Mouse (Mus musculus) erythroblast, adult 5-6 weeks (primary cell): Measurements from ENCODE around the gene Cs. TPM values are rescaled to one million over a fixed set of nuclear protein-coding genes. Genes with fewer than 3 reads are reported as not detected.
"Not testable (repeated sequence)": the region's sequence is repeated elsewhere in the genome, so short reads cannot be mapped to it uniquely, and the experiment has no call there.

ENCODE experiments used
- ATAC-seq: replicated peaks from 2 replicates; pipeline ENCODE4 v1.8.0; 2016; ENCODE audit warnings: moderate number of reproducible peaks, mild to moderate bottlenecking, moderate TSS enrichment, inconsistent platforms; ENCODE audit not compliant: poor library complexity, low FRiP score, severe bottlenecking
- total RNA-seq, 2 experiments: library from RNA; stranded (forward) in 1 of 2; stranded (reverse) in 1 of 2; fragments of 150-400 nt in 1 of 2; fragments of 200-764, 138-1000 nt in 1 of 2; gene quantifications; 2 replicates each; pipeline versions ENCODE4 v1.2.3 to v1.2.4; 2015 to 2017; ENCODE audit warnings: low replicate concordance in 2 of 2

Gene Cs
- total RNA-seq (2015; ENCODE audit: low replicate concordance) (60.5 and 67.5 TPM in 2 replicates), total RNA-seq (2017; ENCODE audit: low replicate concordance) (26.2 and 30.6 TPM in 2 replicates)

DNA sequence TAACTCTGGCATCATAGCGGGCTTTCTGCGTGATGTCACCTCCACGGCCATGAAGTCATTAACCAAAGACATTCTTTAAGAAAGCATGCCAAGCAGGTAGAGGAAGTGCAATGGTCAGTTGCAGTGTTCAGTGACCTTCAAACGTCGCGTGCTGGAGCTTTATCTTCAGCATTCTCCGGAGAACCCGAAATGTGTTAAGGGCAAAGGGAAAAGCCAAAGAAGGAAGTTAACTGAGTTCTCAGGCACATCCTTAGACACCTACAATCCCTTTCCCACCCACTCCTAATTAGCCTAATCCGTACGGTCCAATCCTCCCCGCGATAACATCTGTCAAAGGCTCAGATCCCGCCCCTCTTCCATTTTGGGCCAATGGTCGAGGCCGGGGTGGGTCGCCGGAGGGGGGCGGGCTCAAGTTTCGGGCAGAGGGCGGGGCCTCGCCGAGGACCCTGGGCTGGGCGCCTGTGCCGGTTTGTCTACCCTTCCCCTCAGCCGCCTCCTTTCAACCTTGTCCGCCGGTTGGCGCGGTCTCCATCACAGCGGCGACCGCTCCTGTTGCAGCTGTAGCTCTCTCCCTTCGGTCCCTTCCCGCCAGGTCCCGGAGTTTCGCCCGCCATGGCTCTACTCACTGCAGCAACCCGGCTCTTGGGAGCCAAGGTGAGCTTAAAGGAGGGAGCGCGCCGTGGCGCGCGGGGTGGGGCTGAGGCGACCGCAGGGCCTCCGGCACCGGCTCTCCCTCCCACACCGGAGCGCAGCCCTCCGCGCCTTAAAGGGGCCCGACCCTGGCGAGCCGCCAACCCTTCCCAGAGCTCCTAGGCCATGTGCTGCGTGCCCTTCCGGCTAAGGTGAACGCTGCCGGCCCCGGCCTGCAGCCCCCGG lies at the start of gene Cs:
Cs (plus strand) TSS at position 429 of the 876 bp plus-strand sequence.
- peak; percentile 77 for ATAC-seq

DNA sequence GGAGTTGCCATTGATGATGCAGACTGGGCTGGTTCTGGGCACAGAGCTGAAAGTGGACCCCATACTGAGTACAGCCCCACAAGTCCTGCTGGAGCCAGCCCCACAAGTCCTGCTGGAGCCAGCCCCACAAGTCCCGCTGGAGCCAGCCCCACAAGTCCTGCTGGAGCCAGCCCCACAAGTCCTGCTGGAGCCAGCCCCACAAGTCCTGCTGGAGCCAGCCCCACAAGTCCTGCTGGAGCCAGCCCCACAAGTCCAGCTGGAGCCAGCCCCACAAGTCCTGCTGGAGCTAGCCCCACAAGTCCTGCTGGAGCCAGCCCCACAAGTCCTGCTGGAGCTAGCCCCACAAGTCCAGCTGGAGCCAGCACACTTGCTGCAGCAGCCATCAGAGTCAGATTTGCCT lies 46.9 kb upstream of the Cs start:
- ATAC-seq: not testable (repeated sequence)

DNA sequence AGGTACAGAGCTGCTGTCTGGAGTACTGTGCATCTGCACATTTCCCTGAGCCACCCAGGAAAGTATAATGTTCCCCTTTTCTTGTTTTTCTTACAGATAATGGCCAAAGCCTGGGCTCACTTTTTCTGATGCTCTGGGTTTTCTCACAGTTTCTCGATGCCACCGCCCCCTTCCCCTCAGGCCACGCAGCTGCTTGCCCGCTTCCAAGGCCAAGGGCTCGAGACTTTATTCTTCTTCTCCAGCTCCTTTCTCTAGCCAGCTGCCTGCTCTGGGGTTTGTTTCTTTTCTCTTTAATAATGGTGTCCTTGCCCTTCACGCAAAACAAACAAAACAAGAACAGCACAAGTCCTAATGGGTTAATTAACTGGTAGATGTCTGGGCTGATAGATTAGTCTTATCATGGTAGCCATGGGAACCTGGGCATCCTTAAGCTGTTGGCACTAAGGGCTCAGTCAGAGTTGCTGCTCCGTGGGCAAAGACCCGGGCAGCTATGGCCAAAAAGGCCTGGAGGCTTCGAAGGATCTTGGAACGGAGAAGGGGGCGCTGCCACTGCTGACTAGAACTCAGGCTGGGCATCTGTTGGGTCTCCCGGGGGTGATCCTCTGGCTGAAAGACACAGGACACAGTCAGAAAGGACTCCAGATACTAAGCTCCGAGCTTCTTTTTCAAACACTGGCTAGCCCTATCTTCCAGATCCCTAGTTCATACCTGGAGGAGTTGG lies 41.0 kb upstream of the Cs start:
- ATAC-seq: no peak

DNA sequence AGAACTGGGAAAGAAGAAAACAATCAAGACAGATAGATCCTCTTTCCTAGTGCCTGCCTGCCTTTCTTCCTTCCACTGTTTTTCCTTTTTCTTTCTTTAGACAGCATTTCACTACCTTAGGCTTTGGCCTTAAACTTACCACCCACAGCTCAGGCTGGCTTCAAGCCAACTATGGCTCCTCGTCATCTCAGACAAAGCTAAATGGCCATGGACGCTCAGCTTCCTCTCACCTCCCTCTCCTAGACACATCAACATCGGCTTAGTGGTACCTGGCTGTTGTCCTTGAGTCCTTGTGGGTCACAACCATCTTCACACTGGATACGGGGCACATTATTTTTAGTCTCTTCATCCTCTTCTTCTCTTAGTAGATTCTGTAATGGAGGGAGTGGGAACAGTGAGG lies 40.3 kb upstream of the Cs start:
- ATAC-seq: no peak

DNA sequence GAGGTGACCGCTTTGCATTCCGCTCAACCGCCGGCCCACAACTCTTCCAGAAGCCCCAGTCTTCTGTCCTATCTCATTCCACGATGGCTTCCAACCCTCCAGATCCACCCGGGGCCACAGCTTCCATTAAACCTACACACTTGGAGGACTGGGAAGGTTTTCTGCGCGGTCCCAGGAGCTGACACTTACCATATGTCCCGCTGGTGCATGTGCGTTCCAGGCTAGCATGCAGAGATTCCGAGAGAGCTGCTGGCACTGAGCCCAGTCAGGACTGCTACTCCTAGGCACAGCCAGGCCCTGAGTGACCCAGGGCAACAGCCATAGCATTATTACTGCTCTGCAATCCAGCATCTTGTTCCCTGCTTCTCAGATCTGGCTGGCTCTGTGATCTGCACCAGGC lies 39.9 kb upstream of the Cs start:
- ATAC-seq: 0 out of 2 replicates have a peak, but pooled peaks have one; percentile 19

DNA sequence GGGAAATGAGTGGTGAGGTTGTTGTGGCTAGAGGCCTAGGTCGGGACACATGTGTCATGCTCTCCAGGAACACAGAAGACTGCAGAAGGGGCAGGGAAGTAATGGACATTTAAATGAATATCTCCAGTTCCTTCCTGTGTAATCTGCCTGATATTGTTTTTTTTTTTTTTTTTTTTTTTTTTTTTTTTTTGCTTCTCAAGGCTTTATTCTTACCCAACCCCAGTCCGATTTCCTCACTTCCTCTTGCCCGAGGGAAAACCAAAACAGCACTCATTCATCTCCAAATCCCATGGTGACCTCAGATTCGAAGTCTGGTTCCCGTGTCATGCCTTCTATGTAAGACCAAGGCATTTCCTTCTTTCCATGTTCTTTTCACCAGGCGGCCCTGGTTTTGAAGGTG lies 39.3 kb upstream of the Cs start:
- no peak for ATAC-seq

DNA sequence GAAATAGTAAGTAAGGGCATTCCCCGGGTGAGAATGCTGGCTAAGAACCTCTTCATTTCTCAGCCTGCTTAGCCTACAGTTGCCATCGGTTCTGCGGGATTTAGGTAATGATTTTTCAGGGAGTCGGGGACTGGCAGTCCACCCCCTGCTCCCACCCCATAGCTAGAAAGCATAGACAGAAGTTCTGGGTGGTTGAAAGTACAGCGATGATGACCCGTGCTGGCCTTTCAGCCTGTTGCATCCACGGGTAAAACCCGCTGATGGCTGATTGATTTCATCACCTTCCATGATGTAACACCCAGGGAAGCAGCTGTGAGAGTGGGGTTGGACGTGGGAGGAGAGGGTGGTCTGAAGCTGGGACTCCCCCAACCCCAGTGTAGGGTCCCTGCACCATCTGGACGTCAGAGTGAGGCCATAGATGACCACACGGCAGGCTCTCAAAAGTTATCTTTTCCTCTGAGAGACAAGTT lies 38.8 kb upstream of the Cs start, which contains the start of gene Il23a:
Il23a (minus strand) TSS at position 51 of the 470 bp plus-strand sequence.
- ATAC-seq: no peak

DNA sequence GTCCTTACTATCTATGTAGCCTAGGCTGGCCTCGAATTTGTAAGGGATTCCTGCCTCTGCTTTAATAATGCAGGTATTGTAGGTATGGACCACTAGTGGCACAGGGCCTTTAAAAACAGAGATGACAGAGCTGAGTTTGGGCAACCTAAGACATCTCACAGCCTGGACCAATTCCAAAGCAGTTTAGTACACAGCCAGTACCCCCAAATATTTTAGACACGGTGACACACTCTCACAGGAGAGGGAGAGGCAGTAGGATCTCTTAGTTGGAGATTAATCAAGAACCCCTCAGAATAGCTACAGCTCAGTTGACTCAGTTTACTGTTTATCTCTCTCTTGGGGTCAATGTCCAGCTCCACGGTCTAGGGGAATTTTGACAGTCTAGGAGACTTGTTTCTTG lies 35.2 kb upstream of the Cs start:
- ATAC-seq: peak; percentile 16; the same call in 1 of the 2 replicates

DNA sequence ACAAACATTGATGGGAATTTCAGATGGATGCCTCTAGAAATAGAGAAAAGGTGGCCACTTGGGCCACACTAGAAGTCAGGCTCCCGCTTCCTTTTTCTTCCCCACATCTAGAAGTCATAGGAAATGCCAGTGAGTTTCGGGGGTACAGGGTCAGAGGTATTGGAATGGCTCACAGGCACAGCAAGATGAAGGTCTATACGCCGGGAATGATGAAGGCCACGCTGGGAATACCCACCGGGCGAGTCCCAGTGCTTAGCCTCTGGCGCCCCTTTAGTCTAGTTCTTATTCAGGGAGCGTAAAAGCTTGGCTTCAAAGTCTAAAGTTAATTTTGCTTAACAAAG lies 34.8 kb upstream of the Cs start:
- peak; percentile 56 for ATAC-seq

DNA sequence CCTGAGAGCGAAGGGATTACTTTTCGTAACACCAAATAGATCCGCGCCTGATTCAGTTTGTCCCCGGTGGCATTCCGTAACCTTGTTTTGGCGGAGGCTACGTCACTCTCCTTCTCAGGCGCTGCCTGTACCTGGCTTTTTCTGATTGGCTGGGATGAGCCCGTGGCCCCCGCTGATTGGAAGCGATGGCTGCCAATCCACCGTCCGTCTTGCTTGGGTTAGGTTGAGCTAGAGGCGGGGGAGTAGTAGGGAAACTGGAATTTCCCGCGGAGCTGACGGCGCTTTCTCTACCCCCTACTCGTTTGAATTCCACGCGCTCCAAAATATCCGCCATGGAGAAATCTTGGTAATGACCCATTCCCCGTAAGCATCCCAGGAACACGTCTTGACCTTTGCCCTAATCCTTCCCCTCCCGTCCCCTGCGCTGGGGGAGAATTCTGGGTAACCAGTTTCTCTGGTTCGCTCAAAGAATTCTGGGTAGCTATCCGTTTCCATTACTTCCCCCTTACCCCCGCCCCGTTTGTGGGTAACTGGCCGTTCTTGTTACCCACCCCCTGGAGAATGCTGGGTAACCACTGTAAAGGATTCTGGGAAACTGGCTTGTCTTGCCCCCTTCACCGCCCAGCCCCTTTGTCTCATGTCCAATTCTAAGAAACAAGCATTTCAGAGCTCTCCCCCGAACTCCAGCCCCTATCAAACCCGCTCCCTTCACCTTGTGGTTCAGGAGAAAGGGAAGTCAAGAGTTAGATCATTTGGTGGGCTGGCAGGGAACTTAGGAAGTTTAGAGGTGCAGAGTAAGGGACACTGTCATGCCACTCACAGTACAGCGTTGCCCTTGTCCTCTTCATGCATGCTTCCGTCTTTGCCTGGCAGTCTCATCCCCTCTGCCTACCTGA lies 34.2 kb upstream of the Cs start, which contains the start of gene Pan2:
Pan2 (plus strand) TSS at position 210 of the 896 bp plus-strand sequence.
- ATAC-seq: peak; percentile 96

DNA sequence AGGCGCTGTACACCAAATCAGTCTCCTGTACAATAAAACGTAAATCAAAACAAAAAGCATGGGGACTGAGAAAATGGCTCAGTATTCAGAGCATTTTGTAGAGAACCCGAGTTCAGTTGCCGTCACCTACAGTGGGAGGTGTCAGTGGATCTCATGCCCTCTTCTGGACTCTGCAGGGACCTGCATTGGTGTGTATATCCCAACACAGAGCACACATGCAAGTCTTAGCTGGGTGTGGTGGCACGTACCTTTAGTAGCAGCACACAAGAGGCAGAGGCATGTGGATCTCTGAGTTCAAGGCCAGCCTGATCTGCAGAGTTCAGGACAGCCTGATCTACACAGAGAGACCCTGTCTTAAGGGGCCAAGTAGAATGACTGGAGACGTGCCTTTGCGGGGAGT lies 27.9 kb upstream of the Cs start:
- no peak for ATAC-seq

DNA sequence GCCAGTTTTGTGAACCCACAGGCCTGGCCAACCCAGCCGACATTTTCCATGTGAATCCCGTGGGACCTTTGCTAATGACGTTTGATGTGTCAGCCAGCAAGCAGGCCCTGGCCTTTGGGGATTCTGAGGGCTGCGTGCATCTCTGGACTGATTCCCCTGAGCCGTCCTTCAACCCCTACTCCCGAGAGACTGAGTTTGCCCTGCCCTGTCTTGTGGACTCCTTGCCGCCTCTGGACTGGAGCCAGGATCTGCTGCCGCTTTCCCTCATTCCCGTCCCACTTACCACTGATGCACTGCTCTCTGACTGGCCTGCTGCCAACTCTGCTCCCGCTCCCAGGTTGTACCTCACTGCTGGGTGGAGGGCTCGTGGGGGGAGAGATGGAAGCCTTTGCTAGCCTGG lies 27.4 kb upstream of the Cs start:
- ATAC-seq: no peak

DNA sequence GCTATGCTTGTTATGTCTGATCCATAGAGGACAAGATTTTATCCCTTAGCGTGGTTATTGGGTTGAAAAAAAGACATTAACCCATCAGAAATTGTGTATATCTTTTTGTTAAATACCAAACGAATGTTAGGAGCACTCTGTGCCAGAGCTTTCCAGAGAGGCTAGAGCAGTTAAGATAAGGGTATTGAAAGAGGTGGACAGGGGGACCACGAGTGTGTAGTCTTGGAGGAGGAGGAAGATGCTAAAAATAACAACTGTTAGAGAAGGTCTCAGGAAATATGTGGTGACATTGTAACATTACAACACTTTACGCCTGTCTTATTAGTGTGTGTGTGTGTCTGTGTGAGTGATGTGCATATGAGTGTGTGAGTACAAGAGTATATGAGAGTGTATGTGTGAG lies 26.6 kb upstream of the Cs start:
- ATAC-seq: no peak

DNA sequence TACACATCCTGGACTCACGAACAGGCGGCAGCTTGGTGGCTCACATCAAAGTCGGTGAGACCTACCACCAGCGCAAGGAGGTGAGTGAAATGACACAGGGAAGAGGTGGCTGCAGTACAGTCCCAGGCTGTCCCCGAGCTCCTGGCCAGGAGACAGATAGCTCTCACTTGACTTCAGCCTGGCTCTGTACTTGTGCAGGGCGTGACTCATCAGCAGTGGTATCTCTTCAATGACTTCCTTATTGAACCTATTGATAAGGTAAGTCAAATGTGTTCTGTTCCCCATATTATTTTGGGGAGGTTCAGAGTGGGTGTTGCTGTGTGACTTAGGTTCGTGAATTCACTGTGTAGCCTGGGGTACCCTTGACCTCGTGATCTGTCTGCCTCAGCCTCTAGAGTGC lies 22.0 kb upstream of the Cs start:
- ATAC-seq: 0 out of 2 replicates have a peak, but pooled peaks have one; percentile 14

DNA sequence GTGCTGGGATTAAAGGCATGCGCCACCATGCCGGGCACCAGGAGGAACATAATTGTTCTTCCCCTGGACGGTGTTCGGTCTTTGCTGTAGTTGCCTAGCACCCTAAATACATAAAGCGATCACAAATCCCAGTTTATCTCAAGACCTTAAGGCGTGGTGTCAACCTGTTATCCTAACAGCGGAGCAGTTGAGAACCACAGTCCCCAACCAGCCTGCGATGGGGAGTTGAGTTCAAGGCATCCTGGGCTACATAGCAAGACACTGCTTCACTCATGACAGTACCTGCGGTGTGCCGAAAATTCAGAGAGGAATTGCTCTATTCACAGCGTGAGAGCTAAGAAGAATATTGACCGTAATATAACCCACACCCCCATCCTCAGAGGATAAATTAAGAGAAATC lies 15.9 kb upstream of the Cs start:
- ATAC-seq: no peak

DNA sequence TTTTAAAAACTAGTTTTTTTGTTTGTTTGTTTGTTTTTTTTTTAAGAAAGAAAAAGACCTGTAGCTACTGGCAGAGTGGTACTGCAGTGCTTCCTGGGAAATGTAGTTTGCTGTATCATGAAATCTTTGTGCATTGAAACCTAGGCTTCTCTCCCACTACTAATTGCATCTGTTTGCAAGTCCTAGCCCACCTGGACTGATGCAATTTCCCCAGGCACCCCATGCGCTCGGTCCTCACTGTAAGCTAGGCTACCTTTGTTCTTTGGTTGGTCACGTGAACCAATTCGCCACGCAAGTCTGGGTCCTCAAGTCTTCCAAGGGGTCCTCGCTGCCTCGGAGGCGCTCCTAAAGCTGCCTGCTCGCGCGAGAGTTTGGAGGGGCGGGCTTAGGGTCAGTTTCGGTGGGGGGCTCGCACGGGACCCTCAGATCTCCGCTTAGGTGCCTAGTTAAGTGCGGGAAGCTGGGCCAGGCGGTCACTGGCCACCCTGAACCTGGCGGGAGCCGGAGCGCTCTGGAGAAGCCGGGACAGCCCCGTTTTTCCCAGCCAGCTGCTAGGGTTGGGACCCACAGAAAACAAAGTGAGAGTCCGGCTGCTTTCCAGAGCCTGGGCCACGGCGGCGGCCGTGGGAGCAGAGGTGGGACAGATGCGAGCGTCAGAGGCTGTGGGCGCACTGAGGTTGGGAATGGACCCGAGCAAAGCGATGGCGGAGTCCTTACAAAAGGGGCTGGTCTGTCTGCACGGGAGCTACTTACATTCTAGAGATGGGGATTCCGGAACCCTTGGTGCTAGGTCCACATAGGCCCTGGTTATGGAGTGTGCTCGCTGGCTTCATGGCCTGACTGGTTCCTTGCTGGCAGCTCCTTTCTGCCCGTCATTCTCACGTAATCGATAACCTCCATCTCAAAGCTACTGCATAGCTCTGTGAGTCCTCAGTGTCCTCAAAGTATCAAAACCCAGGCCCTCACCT lies 15.1 kb upstream of the Cs start, which contains the start of gene Cnpy2:
Cnpy2 (plus strand) TSS at position 319 of the 968 bp plus-strand sequence.
- peak; percentile 79 for ATAC-seq

DNA sequence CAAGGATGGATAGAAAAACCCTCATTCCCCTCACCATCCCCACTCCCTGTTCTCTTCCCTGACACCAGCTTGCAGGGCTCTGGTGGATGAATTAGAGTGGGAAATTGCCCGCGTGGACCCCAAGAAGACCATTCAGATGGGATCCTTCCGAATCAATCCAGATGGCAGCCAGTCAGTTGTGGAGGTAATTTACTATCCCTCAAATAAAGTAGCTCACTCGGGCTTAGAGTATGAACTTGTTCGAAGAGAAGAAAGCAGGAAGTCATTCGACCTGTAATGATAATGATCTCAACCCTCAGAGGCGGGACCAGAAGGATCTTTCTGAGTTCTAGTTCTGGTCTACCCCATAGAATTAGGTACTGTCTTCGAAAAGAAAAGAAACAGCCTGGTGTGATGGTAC lies 14.0 kb upstream of the Cs start:
- ATAC-seq: no peak

DNA sequence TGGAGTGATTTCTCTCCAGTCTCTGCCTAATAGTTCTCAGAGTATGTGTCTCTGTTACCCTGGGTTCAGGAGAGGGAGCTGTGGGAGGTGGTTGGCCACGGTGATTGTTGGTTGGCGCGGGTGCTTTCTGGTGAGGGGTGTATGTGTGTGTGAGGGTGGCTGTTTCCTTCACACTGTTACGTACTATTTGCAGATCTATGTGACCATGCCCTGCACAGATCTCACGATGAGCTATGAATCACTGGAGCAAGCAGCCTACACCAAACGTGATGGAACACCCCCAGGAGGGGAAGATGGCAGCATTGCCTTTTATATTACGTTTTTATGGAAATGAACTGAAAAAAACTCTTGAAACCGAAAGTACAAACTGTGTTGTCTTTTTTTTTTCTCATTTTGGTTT lies 10.7 kb upstream of the Cs start:
- ATAC-seq: no peak

DNA sequence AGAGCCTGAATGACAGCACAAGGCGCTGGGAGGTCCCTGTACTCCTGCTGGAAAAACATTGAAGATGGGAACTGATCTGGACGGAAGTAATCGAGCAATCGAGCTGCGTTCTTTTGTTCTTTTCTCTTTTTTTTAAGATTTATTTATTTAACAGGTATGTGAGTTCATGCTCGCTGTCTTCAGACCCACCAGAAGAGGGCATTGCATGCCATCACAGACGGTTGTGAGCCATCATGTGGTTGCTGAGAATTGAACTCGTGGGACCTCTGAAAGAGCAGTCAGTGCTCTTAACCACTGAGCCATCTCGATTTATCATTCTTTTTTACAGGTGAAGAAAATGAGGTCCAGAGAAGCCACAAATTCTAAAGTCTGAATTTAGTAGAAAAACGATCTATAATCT lies 9.9 kb upstream of the Cs start:
- ATAC-seq: no peak
